Mouse (Mus musculus): Measurements from ENCODE around the gene Krtap26-1.

- TF ChIP-seq CTCF (IDR thresholded peaks at IDR 0.05; ENCODE audit: low read depth) (no peak), EP300 (IDR thresholded peaks at IDR 0.05; ENCODE audit: low read depth) (no peak)
Measured at GRCm38 (mm10) chr16:88671571-88671970, 24.0 kb upstream of the Krtap26-1 start, which contains the start of gene Krtap27-1.

Measured in liver, embryonic 14.5 days (tissue).